Comparison of ENCODE assay signal across 23 mouse cellular contexts in genomic region chr5:124733961-124734360, GRCm38 (mm10). TPM values are rescaled to one million over a fixed set of nuclear protein-coding genes. Genes with fewer than 3 reads are reported as not detected.
"Had no signal": no experiment of that assay in that cellular context is flagged by ENCODE, and none has a peak within 500 bp of the region (broad histone marks: within the 10 kb centered on the region; RNA-seq: fewer than 3 reads in every experiment).

No protein-coding gene starts in this region.

- H3K9me3 ChIP-seq: liver, embryonic 13.5 days; lung, embryonic 15.5 days; midbrain, embryonic 15.5 days; neural tube, embryonic 12.5 days; neural tube, embryonic 15.5 days; stomach, embryonic 15.5 days had no signal

- H3K4me1 ChIP-seq: midbrain, embryonic 15.5 days had no signal

- H3K4me3 ChIP-seq: left cerebral cortex, adult 2 months; liver, embryonic 13.5 days; lung, embryonic 15.5 days; midbrain, embryonic 15.5 days; neural tube, embryonic 12.5 days; neural tube, embryonic 15.5 days; stomach, embryonic 15.5 days had no signal

- H3K36me3 ChIP-seq: liver, embryonic 13.5 days; lung, embryonic 15.5 days; midbrain, embryonic 15.5 days; neural tube, embryonic 12.5 days; neural tube, embryonic 15.5 days; stomach, embryonic 15.5 days had no signal

- H3K9ac ChIP-seq: liver, embryonic 13.5 days; lung, embryonic 15.5 days; midbrain, embryonic 15.5 days; neural tube, embryonic 12.5 days; neural tube, embryonic 15.5 days; stomach, embryonic 15.5 days had no signal

- H3K27me3 ChIP-seq: liver, embryonic 13.5 days; lung, embryonic 15.5 days; midbrain, embryonic 15.5 days; neural tube, embryonic 12.5 days; neural tube, embryonic 15.5 days; stomach, embryonic 15.5 days had no signal

- DNase-seq: kidney, adult 11 months; kidney, adult 9 months; kidney, postnatal 14 days; kidney, postnatal 4 days; layer of hippocampus, adult 9-11 months; liver, embryonic 13.5 days; lung, postnatal 14 days; lung, postnatal 4 days; right cerebral cortex, adult 18-20 months; right cerebral cortex, postnatal 14 days; right cerebral cortex, postnatal 4 days; spleen, adult 18-20 months; thymus, postnatal 25 days had no signal

- H3K27ac ChIP-seq: left cerebral cortex, adult 2 months; liver, embryonic 13.5 days; lung, embryonic 15.5 days; midbrain, embryonic 15.5 days; neural tube, embryonic 12.5 days; neural tube, embryonic 15.5 days; stomach, embryonic 15.5 days had no signal

RNA-seq across cellular contexts. Expression of gene Dnah10, which starts 9.1 kb away (rescaled TPM):
- total RNA-seq: megakaryocyte progenitor cell, adult 5-6 weeks; megakaryocyte-erythroid progenitor cell, adult 5-6 weeks had no signal
- polyA plus RNA-seq: limb, embryonic 11.5 days; liver, embryonic 13.5 days; midbrain, embryonic 11.5 days had no signal
